Mouse (Mus musculus): Measurements from ENCODE around the gene Shb.

DNA sequence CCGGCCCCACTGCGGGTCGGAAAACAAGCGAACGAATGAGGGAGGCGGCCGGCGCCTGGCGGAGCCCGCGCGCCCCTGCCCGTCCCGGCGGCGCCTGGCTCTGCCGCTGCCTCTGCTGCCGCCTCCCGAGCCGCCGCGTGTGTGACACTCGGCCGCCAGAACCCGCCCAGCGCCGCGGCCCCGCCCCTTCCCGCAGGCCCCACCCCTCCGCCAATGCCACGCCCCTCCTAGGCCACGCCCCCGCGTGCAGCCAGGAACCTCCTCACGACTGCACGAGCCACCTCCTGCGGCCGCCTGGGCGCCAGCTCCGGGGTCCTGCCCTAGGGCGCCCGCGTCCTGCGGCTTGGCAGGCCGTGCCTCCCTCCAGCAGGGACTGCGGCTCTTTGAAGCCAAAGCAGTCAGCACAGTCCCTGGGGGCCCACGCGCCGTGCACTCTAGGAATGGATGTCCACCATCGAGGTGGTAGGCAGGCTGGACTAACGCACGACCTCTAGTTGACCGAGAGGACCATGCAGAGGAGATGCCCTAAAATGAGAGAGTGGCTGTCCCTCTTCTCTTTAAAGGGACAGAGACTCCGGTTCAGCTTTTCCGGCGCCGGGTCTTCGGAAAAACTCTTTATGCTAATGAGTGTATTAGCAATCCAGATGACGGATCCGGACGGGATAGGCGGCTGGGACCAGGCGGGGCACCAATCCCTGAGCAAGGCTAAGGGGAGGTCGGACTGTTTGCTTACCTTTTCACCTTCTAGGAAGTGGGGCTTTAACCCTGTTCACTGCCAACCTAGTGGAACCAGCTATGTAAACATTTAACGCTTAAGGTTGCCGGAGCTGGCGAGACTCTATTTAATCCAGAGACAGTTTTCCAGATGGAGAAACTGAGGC lies 1.4 kb downstream of the Shb start:
- TF ChIP-seq POLR2A (IDR thresholded peaks at IDR 0.05; ENCODE audit: extremely low read depth, insufficient read depth, low read length) (peak; percentile 90), CTCF (IDR thresholded peaks at IDR 0.05; ENCODE audit: low read depth, low read length) (no peak)

Data from liver, adult 2 months (tissue).